Mouse (Mus musculus): ENCODE measurements at regions not wholly inside any gene's neighbourhood (a gene's known extent, or its start where the extent isn't known, plus 50 kb on each side); places are given as distances from the start of the nearest gene placed in this dataset.

- no peak for TF ChIP-seq CTCF (IDR thresholded peaks at IDR 0.05; ENCODE audit: low read depth)
- no peak for TF ChIP-seq EP300 (IDR thresholded peaks at IDR 0.05; ENCODE audit: low read depth)
Observed at GRCm38 (mm10) chr13:26324633-26325032, 445.3 kb downstream of the Hdgfl1 start.

Data from heart, postnatal 0 days (tissue).